Mouse (Mus musculus) ZHBTc4 (cell line): Measurements from ENCODE around the gene Mcm10.

Experiments
- DNase-seq: peaks from one replicate; pipeline ENCODE4 v3.0.0-alpha.2; 2011; ENCODE audit warnings: low read depth, low spot score

The Mcm10 gene

GRCm38 (mm10) chr2:5032665-5033064, 20.1 kb upstream of the Mcm10 start:
- peak; percentile 26 for DNase-seq

DNA sequence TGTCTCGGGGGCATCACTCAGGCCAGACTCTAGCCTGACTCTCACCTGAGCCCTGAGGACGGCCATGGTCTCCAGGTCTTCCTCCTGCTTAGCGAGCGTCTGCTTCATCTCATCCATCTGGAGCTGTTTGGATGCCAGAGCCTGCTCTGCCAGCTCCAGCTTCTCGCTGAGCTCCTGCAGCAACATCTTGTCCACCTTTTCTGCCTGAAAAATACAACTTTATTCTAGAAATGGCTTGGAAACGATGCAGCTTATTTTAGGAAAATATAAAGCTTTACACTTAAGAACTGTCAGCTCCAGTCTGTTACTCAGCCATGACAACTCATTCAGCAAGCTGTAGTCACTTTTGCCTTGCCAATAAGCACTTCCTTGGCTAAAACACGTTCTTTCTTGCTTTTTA, 18.6 kb upstream of the Mcm10 start:
- DNase-seq, result no peak

- DNase-seq, result no peak
Measured at GRCm38 (mm10) chr2:5029808-5030207, 17.2 kb upstream of the Mcm10 start.

GRCm38 (mm10) chr2:5028047-5028446, 15.5 kb upstream of the Mcm10 start:
- peak; percentile 55 for DNase-seq

DNA sequence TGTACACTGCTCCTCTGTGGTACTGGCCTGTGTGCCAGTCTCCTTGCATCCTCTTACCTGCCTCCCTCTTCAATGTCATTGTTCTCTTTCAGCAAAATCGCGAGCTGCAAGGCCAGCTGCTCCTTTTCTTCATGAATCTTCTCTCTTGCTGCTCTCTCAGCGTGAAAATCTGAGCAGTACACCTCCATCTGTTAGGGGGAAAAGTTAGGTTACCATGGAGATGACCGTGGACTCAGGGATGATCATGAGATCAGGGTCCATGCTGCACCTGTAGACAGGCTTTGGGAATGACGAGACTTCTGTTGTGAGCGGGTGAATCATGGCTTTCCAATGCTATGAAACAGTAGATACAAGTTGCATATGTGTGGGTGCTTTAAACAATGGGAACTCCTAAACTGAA, 14.5 kb upstream of the Mcm10 start:
- no peak for DNase-seq

GRCm38 (mm10) chr2:5025162-5025733, 12.7 kb upstream of the Mcm10 start:
- DNase-seq, result peak; percentile 77

- DNase-seq, result no peak
Measured at GRCm38 (mm10) chr2:5023699-5024399, 11.3 kb upstream of the Mcm10 start.

DNA sequence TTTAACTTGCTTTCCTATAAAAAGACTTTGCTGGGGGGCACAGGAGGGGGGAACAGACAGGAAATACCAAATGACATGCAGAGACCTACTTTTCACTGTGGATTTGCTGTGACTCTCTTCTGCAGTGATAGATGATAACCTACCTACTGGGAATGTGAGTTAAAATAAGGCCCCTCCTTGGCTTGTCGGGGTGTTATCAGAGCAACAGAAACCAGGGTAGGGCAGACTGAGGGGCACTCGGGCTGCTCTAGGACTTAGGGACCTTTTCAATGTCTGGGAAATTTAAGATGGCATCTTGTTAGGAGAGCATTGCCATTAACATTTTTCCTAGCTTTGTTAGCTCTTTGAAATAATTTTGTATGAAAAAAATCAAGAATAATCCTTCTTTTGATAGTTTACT, 10.7 kb upstream of the Mcm10 start:
- no peak for DNase-seq

DNA sequence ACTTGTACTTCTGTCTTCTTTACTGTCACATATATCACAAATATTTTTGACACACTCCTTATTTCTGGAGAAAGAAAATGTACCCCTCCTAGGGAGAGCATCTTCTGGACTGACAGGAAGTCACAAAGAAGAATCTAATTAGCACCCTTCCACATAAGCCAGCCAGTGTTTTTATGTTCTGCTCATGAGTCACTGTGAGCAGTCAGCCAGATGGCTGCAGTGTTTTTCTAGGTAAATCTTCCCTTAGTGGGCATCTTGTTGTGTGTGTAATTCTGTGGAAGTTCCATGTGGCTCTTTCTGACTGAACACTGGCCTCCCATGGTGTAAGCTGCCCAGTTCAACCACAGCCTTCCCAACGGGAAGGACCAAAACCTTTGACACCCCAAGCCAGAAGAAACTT, 7.1 kb upstream of the Mcm10 start:
- no peak for DNase-seq

GRCm38 (mm10) chr2:5016922-5017321, 4.3 kb upstream of the Mcm10 start:
- DNase-seq, result no peak

DNA sequence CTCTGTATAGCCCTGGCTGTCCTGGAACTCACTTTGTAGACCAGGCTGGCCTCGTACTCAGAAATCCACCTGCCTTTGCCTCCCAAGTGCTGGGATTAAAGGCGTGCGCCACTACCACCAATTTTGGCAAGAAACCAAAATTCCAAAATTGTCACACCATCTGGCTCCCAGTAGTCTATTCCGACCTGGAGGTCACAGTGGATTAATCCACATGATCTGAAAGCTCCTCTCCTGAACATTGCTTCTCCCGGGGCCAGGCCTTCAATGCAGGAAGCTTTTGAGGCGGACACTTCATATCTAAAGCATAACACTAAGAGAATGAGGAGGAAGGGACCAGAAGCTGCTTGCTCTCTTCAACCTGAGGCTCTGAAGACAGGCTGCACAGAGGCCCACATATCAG, 2.9 kb upstream of the Mcm10 start:
- no peak for DNase-seq

GRCm38 (mm10) chr2:5014616-5015015, 2.0 kb upstream of the Mcm10 start:
- peak; percentile 85 for DNase-seq

DNA sequence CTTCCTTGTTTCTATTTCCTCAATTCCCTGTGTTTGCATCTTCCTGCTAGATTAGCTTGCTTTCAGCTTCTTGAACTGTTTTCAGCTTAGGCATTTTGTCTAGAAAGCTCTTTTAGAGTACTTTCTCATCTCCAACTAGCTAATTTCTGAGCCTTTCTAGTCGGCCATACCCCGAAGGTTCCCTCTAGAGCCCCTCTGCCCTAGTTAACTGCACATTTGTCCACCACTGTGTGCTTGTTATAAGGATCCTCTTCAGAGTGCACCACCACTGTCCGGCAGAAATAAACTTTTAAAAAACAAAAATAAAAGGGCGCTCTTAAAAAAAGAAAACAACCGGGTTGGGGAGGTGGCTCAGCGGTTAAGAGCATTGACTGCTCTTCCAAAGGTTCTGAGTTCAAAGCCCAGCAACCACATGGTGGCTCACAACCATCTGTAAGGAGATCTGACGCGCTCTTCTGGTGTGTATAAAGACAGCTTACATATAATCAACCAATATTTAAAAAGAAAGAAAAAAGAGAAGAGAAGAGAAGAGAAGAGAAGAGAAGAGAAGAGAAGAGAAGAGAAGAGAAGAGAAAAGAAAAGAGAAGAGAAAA, 597 bp downstream of the Mcm10 start:
- DNase-seq, result no peak

DNA sequence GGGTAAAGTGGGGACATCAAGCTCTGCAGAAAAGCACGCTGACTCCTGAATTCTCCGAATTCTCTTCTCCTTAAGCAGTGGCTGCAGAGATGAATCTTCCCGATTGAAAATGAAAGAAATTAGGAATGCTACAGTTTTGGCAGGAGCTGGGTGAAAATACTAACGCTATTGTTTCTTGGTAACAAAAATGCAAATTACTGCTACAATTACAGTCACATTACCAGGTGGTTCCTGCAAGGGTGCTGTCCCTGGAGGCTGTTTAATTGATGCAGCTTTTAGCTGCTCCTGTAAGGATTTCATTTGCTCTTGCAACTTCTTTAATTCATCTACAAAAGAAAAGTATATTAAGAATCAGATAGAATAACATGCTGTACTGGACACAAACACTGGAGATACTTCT, 5.5 kb downstream of the Mcm10 start:
- DNase-seq, result no peak

DNA sequence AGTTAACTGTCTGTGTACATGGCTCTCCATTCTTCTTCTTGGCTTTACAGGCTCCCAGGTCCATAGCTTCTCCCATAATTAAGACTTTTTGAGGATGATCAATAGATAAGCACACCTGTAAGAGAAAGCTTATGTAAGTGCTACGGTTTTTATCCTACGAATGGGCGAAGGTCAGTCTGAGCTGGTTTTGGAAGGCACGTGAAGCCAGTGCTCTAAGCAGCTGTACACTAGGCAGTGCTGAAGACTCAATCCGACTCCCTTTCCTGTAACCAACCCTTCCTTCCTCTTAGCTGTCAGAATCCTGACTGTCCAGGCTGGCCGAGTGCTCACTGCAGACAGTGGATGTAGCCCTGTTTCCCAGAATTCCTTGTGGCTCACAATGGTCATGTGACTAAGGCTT, 11.3 kb downstream of the Mcm10 start:
- DNase-seq, result no peak

DNA sequence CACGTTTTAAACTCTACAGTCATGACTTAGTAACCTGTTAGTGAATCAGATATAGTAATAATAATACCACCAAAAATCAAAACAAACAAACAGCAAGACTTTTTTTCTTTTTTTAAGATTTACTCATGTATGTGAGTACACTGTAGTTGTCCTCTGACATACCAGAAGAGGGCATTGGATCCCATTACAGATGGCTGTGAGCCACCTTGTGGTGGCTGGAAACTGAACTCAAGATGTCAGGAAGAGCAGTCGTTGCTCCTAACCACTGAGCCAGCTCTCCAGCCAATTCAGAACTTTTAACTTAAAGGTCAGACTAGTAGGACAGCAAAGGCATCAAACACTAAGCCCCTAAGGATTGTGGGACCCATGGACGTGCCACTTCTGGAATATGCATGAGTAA, 13.7 kb downstream of the Mcm10 start:
- DNase-seq, result no peak

DNA sequence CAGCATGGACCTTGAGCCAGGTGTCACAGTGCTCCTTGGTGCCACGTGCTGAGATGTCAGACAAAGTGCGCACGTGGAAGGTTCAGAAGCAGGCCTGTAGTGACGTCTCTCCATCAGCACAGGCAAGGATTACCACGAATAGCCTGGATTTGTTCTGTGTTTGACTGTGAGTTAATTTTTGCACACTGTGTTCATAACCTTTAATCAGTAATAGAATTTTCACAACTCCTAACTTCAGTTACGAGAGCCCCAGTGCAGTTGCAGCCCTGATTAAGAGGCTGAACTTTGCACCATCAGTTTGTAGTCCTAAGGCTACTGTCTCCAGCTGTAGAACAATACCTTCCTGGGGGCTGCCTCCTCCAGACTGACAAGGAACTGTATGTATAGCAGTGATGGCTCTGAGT, 16.2 kb downstream of the Mcm10 start:
- no peak for DNase-seq

DNA sequence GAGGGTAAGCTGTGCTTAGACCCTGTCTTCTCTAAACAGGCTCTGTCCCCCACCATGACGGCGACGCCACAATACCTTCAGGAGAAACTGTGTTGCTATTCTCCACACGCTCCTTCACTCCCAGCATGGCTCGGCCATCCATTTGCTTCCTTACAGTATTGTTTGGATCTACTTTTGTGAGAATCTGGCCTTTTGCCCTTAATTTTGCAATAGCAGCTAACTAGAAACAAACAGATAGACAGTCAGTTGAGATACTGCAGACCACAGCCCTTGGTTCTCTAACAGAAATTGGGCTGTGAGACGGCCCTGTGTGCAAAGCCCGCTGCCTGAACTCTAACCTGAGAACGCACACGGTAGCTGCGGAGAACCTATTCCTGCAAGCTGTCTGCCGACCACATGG, 16.9 kb downstream of the Mcm10 start:
- no peak for DNase-seq

DNA sequence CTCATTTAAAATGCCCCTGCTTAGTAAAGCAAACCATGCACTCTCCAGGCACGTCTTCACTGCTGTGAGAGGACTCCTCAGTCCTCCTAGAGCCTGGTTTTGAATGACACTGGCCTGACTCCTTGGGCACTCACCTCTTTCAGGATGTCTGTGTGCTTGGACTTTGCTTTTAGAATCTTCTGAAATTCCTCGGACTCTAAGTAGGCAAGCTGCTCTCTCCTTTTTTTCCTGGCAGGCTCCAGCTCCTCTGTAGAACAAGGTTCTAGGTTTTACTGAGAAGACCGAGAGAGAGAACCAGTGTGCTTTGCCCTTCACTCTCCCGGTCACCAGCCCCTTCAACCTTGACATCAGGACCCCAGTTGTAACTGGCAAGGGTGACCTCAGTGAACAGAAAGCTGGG, 18.2 kb downstream of the Mcm10 start:
- DNase-seq, result no peak

DNA sequence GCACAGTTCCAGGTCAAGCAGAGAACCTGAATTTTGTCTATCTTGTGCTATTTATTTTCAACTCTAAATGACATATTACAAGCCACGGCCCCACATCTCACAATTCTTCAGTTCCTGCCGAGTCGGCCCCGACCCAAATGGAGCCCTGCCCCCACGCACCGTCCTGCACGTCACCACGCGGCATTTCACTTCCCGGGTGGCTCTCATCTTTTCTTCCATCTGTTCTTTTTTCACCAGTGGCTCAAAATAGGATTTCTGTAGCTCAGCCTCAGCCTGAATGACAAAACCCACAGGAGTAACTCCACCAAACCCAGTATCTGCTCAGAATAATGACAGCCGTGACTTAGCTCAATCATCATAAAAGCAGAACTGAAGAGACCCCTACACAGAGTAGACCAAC, 19.0 kb downstream of the Mcm10 start:
- no peak for DNase-seq

- DNase-seq, result peak; percentile 66
Measured at GRCm38 (mm10) chr2:4988826-4989424, 23.7 kb downstream of the Mcm10 start.

DNA sequence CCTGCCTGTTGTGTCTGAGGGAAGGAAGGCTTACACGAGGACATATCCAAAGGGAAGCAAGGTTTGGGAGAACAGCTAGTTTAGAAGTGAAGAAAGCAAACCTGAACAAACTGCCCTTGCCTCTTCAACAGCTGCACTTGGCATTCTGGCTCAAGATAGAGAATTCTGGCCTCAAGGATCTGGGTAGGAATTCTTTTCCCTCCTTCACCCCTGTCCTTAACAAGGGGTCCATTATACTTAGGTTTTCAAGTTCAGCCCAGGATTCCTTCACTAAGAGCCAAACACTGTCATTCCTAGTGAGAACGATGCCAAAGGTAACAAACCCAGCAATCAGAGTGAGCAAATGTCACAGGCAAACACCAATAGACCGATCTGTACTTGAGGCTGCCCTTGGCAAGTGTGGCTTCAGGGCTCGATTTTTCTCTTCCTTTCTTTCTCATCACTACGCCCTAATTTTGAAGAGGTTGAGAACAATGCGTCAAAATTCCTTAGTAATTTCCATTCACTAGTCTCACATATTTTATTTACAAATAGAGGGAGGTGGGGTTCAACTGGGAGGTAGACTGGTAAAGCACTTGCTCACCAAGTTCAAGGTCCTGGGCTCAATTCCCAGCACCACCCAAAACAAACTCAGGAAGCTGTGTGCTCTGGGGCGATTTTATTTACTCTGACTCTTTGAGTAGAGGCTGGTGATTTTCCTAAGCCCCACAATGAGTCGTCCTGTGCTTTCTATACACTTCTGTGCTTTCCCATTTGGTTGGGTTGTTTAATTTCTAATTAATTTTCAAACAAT, 25.0 kb downstream of the Mcm10 start:
- no peak for DNase-seq
